Comparison of ENCODE assay signal across 12 mouse cellular contexts in the genomic region with DNA sequence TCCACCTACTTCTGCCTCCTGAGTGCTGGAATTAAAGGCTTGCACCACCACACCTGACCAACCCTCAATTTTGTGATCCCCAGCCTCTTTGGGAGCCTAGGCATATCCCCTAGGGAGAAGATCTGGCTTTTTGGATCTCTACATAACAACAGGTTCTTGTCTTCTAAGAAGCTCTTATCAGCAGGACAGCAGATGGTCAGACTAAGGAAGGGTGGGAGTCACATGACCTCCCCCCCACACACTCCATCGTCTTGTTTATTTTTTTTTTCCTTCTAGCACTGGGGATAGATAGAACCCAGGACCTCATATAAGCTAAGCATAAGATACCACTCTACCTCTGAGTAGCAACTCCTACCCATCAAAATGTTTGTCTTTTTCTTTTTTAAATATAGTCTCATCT.
"Had no signal": no experiment of that assay in that cellular context is flagged by ENCODE, and none has a peak within 500 bp of the region (broad histone marks: within the 10 kb centered on the region; RNA-seq: fewer than 3 reads in every experiment).

No protein-coding gene starts in this region.

- H3K27ac ChIP-seq: left cerebral cortex, adult 2 months; limb, embryonic 15.5 days; midbrain, embryonic 10.5 days; neural tube, embryonic 13.5 days; stomach, postnatal 0 days had no signal

- H3K9me3 ChIP-seq: limb, embryonic 15.5 days; midbrain, embryonic 10.5 days; neural tube, embryonic 13.5 days had no signal

- ATAC-seq: intestine, postnatal 0 days; midbrain, embryonic 16.5 days had no signal

- H3K4me3 ChIP-seq: left cerebral cortex, adult 2 months; limb, embryonic 15.5 days; midbrain, embryonic 10.5 days; neural tube, embryonic 13.5 days had no signal

- H3K4me2 ChIP-seq: limb, embryonic 15.5 days; neural tube, embryonic 13.5 days had no signal

- H3K36me3 ChIP-seq: limb, embryonic 15.5 days; midbrain, embryonic 10.5 days; neural tube, embryonic 13.5 days had no signal

- DNase-seq: kidney, adult 8-10 months; kidney, postnatal 25 days; lung, adult 18-20 months; retina, postnatal 1 day; thymus, postnatal 4 days had no signal

- H3K9ac ChIP-seq: limb, embryonic 15.5 days; neural tube, embryonic 13.5 days had no signal
